Comparison of ENCODE assay signal across 27 mouse cellular contexts in genomic region chr5:4028486-4029173, GRCm38 (mm10).
DNase-seq lines count a peak whose midpoint lies in the region; ATAC-seq and TF ChIP-seq lines count a peak whose summit lies in the region.
"Had no signal": no experiment of that assay in that cellular context is flagged by ENCODE, and none has a peak within 500 bp of the region (broad histone marks: within the 10 kb centered on the region; RNA-seq: fewer than 3 reads in every experiment).

No protein-coding gene starts in this region.

- peak; percentile 26; the same call in 1 of the 2 replicates for TF ChIP-seq EP300 in CH12.LX (IDR thresholded peaks at IDR 0.05; ENCODE audit: low read length)

- no peak for TF ChIP-seq CTCF in CH12.LX (conservative IDR thresholded peaks at IDR 0.05 in 1 of 2, IDR thresholded peaks at IDR 0.05 in 1 of 2; ENCODE audit: low read depth in 2 of 2, low read length in 2 of 2)
- TF ChIP-seq CTCF in lung, adult 2 months (IDR thresholded peaks at IDR 0.05; ENCODE audit: insufficient read depth, low read length) = no peak

- dilution Hi-C loops in CH12.LX (cut with MboI; ENCODE audit: extremely low pct_ligation_motif_present, extremely low pct_unique_long_range_greater_than_20kb, low sequenced_read_pairs) = no loop called here

- no peak overlapping the region for H3K9ac ChIP-seq in heart, embryonic 13.5 days
- H3K9ac ChIP-seq in CH12.LX (ENCODE audit: insufficient read depth, low read depth) = no peak overlapping the region
- H3K9ac ChIP-seq: embryonic facial prominence, embryonic 13.5 days; embryonic facial prominence, embryonic 15.5 days; forebrain, embryonic 12.5 days had no signal

- intact Hi-C loops in heart, postnatal 10 days (cut with DNase I) = no loop called here

- in situ Hi-C loops in CH12.LX (cut with MboI; ENCODE audit: low pct_ligation_motif_present, low pct_unique_long_range_greater_than_20kb, low sequenced_read_pairs) = no loop called here

- no peaks in the 10 kb centered on the region for H3K9me3 ChIP-seq in heart, embryonic 13.5 days
- no peaks in the 10 kb centered on the region for H3K9me3 ChIP-seq in CH12.LX (replicated peaks; ENCODE audit: low read length)
- H3K9me3 ChIP-seq: embryonic facial prominence, embryonic 13.5 days; embryonic facial prominence, embryonic 15.5 days; forebrain, embryonic 10.5 days; forebrain, embryonic 12.5 days had no signal

- peaks cover 31% of the 10 kb centered on the region for H3K4me1 ChIP-seq in heart, embryonic 13.5 days
- H3K4me1 ChIP-seq in CH12.LX (ENCODE audit: control insufficient read depth in 1 of 2, insufficient read depth in 2 of 2) = peaks cover 0 to 9% of the 10 kb centered on the region in 2 experiments; a peak in 1 of 4 replicates
- no peaks in the 10 kb centered on the region; the same call in 1 of the 2 replicates for H3K4me1 ChIP-seq in lung, adult 2 months (ENCODE audit: control insufficient read depth, insufficient read depth, low read length)
- H3K4me1 ChIP-seq: forebrain, embryonic 10.5 days; forebrain, embryonic 12.5 days had no signal

- DNase-seq in heart, postnatal 10 days = no peak
- peak; percentile 76 for DNase-seq in 3T3-L1 (ENCODE audit: low read depth, low spot score)
- peak; percentile 5 for DNase-seq in CH12.LX (ENCODE audit: extremely low read depth)
- DNase-seq in NIH3T3 (ENCODE audit: low read depth) = peak; percentile 26
- no peak for DNase-seq in kidney, postnatal 36 days
- DNase-seq in lung, adult 2 months = no peak
- no peak for DNase-seq in thymus, postnatal 10 days (ENCODE audit: low spot score in 2 of 2)
- DNase-seq: adrenal gland, adult 8-10 months; adrenal gland, postnatal 25 days; B cell, adult 2 months; cerebellum, adult 11 months; cerebellum, adult 18-20 months; cerebellum, adult 8-10 months; cerebellum, adult 9-11 months; cerebellum, postnatal 14 days; cerebellum, postnatal 36 days; embryo, embryonic 11 days had no signal

- TF ChIP-seq RAD21 in CH12.LX (IDR thresholded peaks at IDR 0.05; ENCODE audit: low read depth, low read length) = no peak

- peaks cover 33% of the 10 kb centered on the region for H3K36me3 ChIP-seq in heart, embryonic 13.5 days
- H3K36me3 ChIP-seq in CH12.LX (replicated peaks in 1 of 2; ENCODE audit: control insufficient read depth in 1 of 2, insufficient read depth in 1 of 2, low read length in 1 of 2) = peaks cover 2 to 16% of the 10 kb centered on the region in 2 experiments

- H3K27me3 ChIP-seq in heart, embryonic 13.5 days (replicated peaks) = no peaks in the 10 kb centered on the region
- H3K27me3 ChIP-seq in CH12.LX (replicated peaks) = no peaks in the 10 kb centered on the region
- H3K27me3 ChIP-seq: embryonic facial prominence, embryonic 13.5 days; embryonic facial prominence, embryonic 15.5 days; forebrain, embryonic 12.5 days had no signal

- peak overlapping the region; percentile 33 for H3K27ac ChIP-seq in heart, embryonic 13.5 days (replicated peaks)
- no peak overlapping the region for H3K27ac ChIP-seq in CH12.LX (ENCODE audit: insufficient read depth, low read depth)
- H3K27ac ChIP-seq: embryonic facial prominence, embryonic 13.5 days; embryonic facial prominence, embryonic 15.5 days; forebrain, embryonic 10.5 days; forebrain, embryonic 12.5 days had no signal

- no peak overlapping the region for H3K4me2 ChIP-seq in heart, embryonic 13.5 days
- H3K4me2 ChIP-seq in CH12.LX (ENCODE audit: insufficient read depth, low read depth, poor library complexity, severe bottlenecking) = 0 out of 2 replicates have a peak overlapping the region, but pooled peaks have one; percentile 50
- H3K4me2 ChIP-seq: embryonic facial prominence, embryonic 13.5 days; embryonic facial prominence, embryonic 15.5 days; forebrain, embryonic 12.5 days had no signal

- no peaks in the 10 kb centered on the region for H3K79me2 ChIP-seq in CH12.LX (replicated peaks; ENCODE audit: control insufficient read depth, extremely low read depth, insufficient read depth, poor library complexity, severe bottlenecking)

- 84% methylated on average over 6 of the region's 6 CpGs for WGBS in heart, embryonic 13.5 days
- 94% methylated on average over 6 of the region's 6 CpGs for WGBS in lung, adult 2 months

- no peak overlapping the region for H3K4me3 ChIP-seq in heart, embryonic 13.5 days
- no peak overlapping the region for H3K4me3 ChIP-seq in CH12.LX (replicated peaks in 1 of 3; ENCODE audit: low read depth in 2 of 3, low read length in 2 of 3, poor library complexity in 1 of 3)
- H3K4me3 ChIP-seq in lung, adult 2 months (replicated peaks; ENCODE audit: extremely low read depth, low read depth, low read length) = no peak overlapping the region
- H3K4me3 ChIP-seq: embryonic facial prominence, embryonic 13.5 days; embryonic facial prominence, embryonic 15.5 days; erythroblast, embryonic 14.5 days; forebrain, embryonic 10.5 days; forebrain, embryonic 12.5 days had no signal

- no peak for ATAC-seq in heart, embryonic 13.5 days (ENCODE audit: extremely low read depth, insufficient number of reproducible peaks, low FRiP score, low TSS enrichment)
- ATAC-seq: activated CD4-positive, CD25-positive, alpha-beta regulatory T cell, adult 4 months; CD4-positive, CD25-positive, alpha-beta regulatory T cell, adult 4 months; forebrain, embryonic 14.5 days; forebrain, embryonic 16.5 days had no signal

- no peak for TF ChIP-seq POLR2A in CH12.LX (IDR thresholded peaks at IDR 0.05; ENCODE audit: low read depth, low read length)
- TF ChIP-seq POLR2A in lung, adult 2 months (IDR thresholded peaks at IDR 0.05; ENCODE audit: borderline replicate concordance, extremely low read depth, low read depth, low read length) = no peak

TF ChIP-seq in CH12.LX, 34 proteins besides CTCF, POLR2A, EP300 and RAD21:
- TF ChIP-seq MYC (IDR thresholded peaks at IDR 0.05; ENCODE audit: low read depth, low read length) (peak; percentile 20; the same call in 1 of the 2 replicates), CHD1 (IDR thresholded peaks at IDR 0.05; ENCODE audit: low read depth, low read length) (no peak), CHD2 (IDR thresholded peaks at IDR 0.05; ENCODE audit: low read length) (no peak), BHLHE40 (IDR thresholded peaks at IDR 0.05; ENCODE audit: low read depth, low read length) (peak; percentile 76), IRF4 (IDR thresholded peaks at IDR 0.05; ENCODE audit: low read depth, low read length) (peak; percentile 28; the same call in 1 of the 2 replicates), JUND (conservative IDR thresholded peaks at IDR 0.05; ENCODE audit: low read depth, low read length) (no peak), NELFE (IDR thresholded peaks at IDR 0.05; ENCODE audit: low read depth, low read length) (no peak), MXI1 (IDR thresholded peaks at IDR 0.05; ENCODE audit: low read depth, low read length) (peak; percentile 33; the same call in 1 of the 2 replicates)

Comparison
In these comparisons a context has a peak if more than half of its experiments do, and no peak if none do; other contexts are left out.
1. DNase-seq: peak in 3T3-L1 (single experiment), CH12.LX (single experiment) and NIH3T3 (single experiment); none in heart, postnatal 10 days (0 of 2), kidney, postnatal 36 days (0 of 2), lung, adult 2 months (single experiment) and thymus, postnatal 10 days (0 of 2).